Mouse (Mus musculus) fat pad, adult 2 months (tissue): ENCODE results near the gene Efcab6.

ENCODE experiments used
- DNase-seq: peaks from one replicate; pipeline ENCODE4 v3.0.0-alpha.2; 2011; ENCODE audit warnings: low read depth, low spot score; ENCODE audit errors: extremely low read depth

Gene Efcab6

GRCm38 (mm10) chr15:83978865-83979264 is 86.3 kb downstream of the Efcab6 start:
- DNase-seq, result no peak

DNA sequence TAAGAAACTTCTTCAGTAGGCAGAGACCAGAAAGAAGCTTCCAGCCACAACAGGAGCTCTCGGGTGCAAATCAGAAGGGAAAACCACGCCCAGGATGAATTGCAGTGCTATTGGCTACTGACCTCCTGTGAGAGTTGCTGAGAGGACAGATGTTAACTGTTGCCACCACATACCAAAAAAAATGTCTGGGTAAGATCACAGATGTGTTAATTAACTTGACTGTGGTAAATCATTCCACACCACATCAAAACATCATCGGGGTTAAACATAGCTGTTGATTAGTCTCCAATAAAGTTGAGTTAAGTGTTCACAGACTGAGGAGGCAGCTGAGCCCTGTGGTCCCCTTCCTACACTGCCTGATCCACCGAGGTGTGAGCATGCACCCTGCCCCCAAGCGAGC is 88.1 kb downstream of the Efcab6 start:
- DNase-seq, result no peak

DNA sequence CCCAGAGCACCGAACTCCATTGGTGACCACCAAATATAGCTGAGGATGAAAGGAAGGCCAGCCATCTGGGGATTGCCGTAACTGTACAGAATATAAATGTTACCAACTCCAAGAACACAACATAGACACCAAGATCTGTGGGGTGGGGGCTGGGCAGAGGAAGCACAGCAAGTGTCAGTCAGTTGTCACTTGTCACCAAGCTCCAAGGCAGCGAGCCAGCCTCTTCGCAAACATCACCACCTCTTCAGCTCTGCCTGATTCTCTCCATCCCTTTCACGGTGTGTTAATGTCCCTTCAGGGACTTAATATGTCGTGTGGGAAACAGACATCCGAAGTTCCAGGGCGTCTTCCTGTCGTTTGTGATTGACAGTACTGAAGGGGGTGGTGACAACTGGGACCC is 93.0 kb downstream of the Efcab6 start:
- DNase-seq, result no peak

DNA sequence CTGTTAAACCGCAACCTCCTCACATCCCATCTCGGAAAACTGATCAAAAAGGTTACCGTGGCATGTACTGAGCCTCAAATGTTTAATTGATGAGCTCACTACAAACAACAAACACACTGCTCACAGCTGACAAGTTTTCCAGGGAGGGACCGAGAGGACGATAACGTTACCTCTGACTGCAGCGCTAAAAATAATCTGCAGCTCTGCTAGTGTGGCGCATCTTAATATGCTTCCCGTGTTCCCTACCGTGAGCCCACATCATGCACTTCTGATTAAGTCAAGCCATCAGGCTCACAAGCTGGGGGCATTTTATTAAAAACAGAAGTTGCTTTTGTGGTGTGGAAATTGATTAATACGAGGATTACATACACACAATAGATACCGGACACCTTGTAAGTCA is 97.4 kb downstream of the Efcab6 start:
- no peak for DNase-seq

DNA sequence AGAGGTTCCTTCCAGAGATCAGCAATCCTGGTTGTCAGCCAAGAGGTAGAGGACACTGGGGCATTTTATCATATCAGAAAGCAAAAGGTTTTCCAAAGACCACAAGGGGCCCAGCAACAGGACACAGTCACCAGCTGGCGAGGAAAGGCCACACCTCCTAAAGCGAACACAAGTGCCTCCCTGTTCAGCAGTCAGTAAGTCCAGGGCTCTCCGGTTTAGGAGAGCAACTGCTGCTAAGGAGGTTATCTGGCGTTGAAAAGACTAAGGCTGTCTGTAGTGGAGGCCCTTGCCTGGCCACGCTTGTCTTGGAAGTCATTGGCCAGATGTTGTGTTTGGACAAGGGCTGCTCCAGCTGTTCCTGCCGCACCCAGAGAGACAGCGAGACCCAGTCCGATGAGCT is 100.1 kb downstream of the Efcab6 start:
- DNase-seq, result no peak

DNA sequence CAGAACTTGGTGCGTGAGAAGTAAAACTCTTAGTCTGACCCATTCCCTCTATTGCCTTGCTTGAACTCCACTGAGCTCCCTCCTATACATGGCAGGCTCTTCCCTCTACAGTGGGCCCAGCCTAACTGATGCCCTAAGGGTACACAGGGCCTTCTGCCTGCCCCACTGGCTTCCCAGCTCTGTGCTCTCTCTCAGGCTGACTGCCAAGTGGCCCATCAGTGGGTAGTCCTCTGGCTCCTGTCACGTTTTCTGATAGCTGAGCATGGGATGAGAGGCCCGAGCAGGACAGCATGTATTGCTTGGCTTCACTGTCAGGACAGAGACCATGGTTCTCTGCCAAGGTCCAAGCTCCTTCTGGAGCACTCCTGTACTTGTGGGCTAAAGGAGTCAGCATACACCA is 106.8 kb downstream of the Efcab6 start:
- DNase-seq, result no peak

GRCm38 (mm10) chr15:83956996-83957395 is 108.2 kb downstream of the Efcab6 start:
- DNase-seq, result no peak

GRCm38 (mm10) chr15:83955948-83956707 is 109.1 kb downstream of the Efcab6 start:
- no peak for DNase-seq

- DNase-seq, result no peak
Measured at GRCm38 (mm10) chr15:83949729-83950491, 115.3 kb downstream of the Efcab6 start.

GRCm38 (mm10) chr15:83939703-83940102 is 125.5 kb downstream of the Efcab6 start:
- DNase-seq, result no peak

- no peak for DNase-seq
Measured at GRCm38 (mm10) chr15:83938466-83938865, 126.7 kb downstream of the Efcab6 start.

- no peak for DNase-seq
Measured at GRCm38 (mm10) chr15:83936506-83936905, 128.7 kb downstream of the Efcab6 start.

- DNase-seq, result no peak
Measured at GRCm38 (mm10) chr15:83934816-83935215, 130.4 kb downstream of the Efcab6 start.

- DNase-seq, result no peak
Measured at GRCm38 (mm10) chr15:83925338-83925737, 139.8 kb downstream of the Efcab6 start.

- DNase-seq, result no peak
Measured at GRCm38 (mm10) chr15:83924656-83925055, 140.5 kb downstream of the Efcab6 start.

DNA sequence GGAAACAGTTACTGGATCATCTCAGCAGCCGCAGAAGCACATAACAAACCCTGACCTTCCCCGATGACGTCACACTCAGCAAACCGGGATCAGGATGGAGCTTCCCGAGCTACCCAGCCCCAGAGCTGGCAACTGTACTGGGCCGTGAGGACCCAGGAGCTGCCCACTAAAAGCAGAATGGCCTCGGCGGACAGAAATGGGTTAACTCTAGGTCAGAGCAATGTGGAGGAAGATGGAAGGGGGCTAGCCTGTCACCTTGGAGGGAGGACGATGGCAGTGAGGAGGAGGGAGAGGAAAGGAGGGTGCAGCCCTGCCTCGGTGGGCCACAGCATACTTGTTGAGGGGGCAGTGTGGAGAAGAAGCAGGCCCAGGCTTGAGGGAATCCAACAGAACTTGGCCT is 149.8 kb downstream of the Efcab6 start:
- DNase-seq, result no peak

GRCm38 (mm10) chr15:83913028-83913714 is 152.0 kb downstream of the Efcab6 start:
- DNase-seq, result no peak

GRCm38 (mm10) chr15:83906472-83906871 is 158.7 kb downstream of the Efcab6 start:
- no peak for DNase-seq

GRCm38 (mm10) chr15:83897286-83897685 is 167.9 kb downstream of the Efcab6 start:
- no peak for DNase-seq

- no peak for DNase-seq
Measured at GRCm38 (mm10) chr15:83896011-83896410, 169.2 kb downstream of the Efcab6 start.

DNA sequence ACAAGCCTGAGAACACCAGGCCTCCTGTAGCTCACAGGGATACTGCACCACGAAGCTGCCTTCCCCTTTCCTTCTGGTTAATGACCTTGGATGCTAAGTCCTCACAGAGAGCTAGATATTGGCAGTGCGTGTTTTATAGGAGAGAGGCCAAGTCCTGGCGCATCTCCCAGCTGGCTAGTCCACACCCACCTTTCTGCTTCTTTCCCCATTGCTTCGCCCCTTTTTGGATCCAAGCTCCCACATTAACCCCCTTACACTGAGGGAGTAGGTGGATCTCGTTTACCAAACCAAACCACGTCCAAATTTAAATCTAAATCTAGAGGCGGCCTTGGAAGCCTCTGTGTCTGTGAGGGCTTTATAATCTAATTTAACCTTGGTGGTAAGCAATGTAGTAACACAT is 170.9 kb downstream of the Efcab6 start:
- DNase-seq, result no peak

- DNase-seq, result no peak
Measured at GRCm38 (mm10) chr15:83892871-83893270, 172.3 kb downstream of the Efcab6 start.
